Mouse (Mus musculus): Measurements from ENCODE around the gene Dmrtc1c2. TPM values are rescaled to one million over a fixed set of nuclear protein-coding genes. Genes with fewer than 3 reads are reported as not detected.
"Not testable (repeated sequence)": the region's sequence is repeated elsewhere in the genome, so short reads cannot be mapped to it uniquely, and the experiment has no call there.

Gene Dmrtc1c2
- not detected in 2 replicates for polyA plus RNA-seq (2015; fragmentation: Nextera tagmentation; extraction: Ambion mirVana)

DNA sequence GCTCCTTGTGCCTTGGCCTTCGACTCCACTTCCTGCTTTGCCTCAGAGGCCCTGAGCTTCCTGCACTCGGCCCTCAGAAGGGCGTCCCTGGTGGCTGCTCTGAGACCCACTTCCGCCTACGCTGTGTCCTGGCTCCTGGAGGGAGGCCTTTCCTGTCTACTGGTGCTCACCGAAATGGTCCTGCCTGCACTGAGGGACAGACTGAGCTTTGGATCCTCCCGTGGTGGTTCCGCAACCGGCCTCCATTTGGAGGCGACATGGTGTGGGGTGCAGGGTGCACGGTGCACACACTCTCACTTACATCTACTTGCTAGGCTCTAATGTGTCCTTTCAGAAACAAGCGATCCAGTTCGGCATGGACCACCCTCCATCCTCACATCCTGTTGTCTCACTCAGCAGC, at the start of gene Dmrtc1c2:
Dmrtc1c2 (minus strand) TSS at position 101 of the 400 bp plus-strand sequence.
- H3K27me3 ChIP-seq; H3K36me3 ChIP-seq; H3K9ac ChIP-seq; H3K4me1 ChIP-seq; H3K9me3 ChIP-seq; H3K27ac ChIP-seq; H3K4me2 ChIP-seq; H3K4me3 ChIP-seq; ATAC-seq (ENCODE audit: insufficient number of reproducible peaks, insufficient read depth, low FRiP score, low TSS enrichment, low read depth): not testable (repeated sequence)
- 83% methylated on average over 4 of the region's 13 CpGs for WGBS

DNA sequence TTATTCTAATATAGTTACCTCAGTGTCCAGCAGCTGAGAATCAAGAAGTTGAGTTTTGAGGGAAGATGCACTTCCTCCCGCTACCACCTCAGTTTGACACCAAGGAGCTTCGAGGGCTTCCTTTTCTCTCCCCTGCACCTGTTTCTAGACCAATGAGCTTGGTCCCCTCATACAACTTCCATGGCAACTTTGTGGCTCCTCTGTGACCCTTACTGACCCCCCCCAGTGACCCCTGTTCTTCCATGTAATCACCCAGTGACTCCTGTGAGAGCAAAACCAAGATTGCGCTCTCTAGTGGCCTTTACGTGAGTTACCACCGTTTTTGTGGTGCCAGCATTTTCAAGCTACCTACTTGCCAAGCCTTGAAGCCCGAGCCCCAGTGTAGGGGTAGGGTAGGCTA, 13.5 kb upstream of the Dmrtc1c2 start, which contains the start of gene 1700031F05Rik:
1700031F05Rik (minus strand) TSS at position 101 of the 400 bp plus-strand sequence.
- Histone ChIP-seq H3K27ac (no peak within 1 kb of the TSS), H3K4me3 (no peak within 1 kb of the TSS), H3K36me3 (no peaks in the 10 kb centered on the region), H3K4me2 (no peak within 1 kb of the TSS), H3K9ac (no peak within 1 kb of the TSS), H3K4me1 (no peaks in the 10 kb centered on the region), H3K27me3 (peaks cover 3% of the 10 kb centered on the region; the same call in 1 of the 2 replicates), H3K9me3 (no peaks in the 10 kb centered on the region)
- WGBS: 88% methylated on average over 6 of the region's 6 CpGs
- ATAC-seq (ENCODE audit: insufficient number of reproducible peaks, insufficient read depth, low FRiP score, low TSS enrichment, low read depth): no peak

- H3K36me3 ChIP-seq: no peaks in the 10 kb centered on the region
- ATAC-seq (ENCODE audit: insufficient number of reproducible peaks, insufficient read depth, low FRiP score, low TSS enrichment, low read depth): no peak
- H3K4me1 ChIP-seq: no peaks in the 10 kb centered on the region
- H3K27me3 ChIP-seq: peaks cover 7% of the 10 kb centered on the region; the same call in 1 of the 2 replicates
- H3K4me3 ChIP-seq: no peak overlapping the region
- no peak overlapping the region for H3K9ac ChIP-seq
- WGBS: 63% methylated on average over 4 of the region's 4 CpGs
- no peak overlapping the region for H3K27ac ChIP-seq
- H3K9me3 ChIP-seq: no peaks in the 10 kb centered on the region
- no peak overlapping the region for H3K4me2 ChIP-seq
These were observed 42.1 kb downstream of the Dmrtc1c2 start for GRCm38 (mm10) chrX:102812311-102812710.

GRCm38 (mm10) chrX:102802663-102803062, 51.8 kb downstream of the Dmrtc1c2 start, which contains the start of gene Dmrtc1c1:
Dmrtc1c1 (plus strand) TSS chrX:102802963.
- H3K9ac ChIP-seq; ATAC-seq (ENCODE audit: insufficient number of reproducible peaks, insufficient read depth, low FRiP score, low TSS enrichment, low read depth); H3K27me3 ChIP-seq; H3K4me3 ChIP-seq; H3K4me2 ChIP-seq; H3K27ac ChIP-seq; H3K4me1 ChIP-seq; H3K9me3 ChIP-seq; H3K36me3 ChIP-seq: not testable (repeated sequence)
- WGBS: no CpG with 5 or more reads among the region's 14 CpGs

Other genes starting within 250 kb of the Dmrtc1c2 start
- gene Phka1, start 210.4 kb downstream of the Dmrtc1c2 start, polyA plus RNA-seq (2015; fragmentation: Nextera tagmentation; extraction: Ambion mirVana): 9.6 and 10.5 TPM in 2 replicates
- not detected in 2 replicates for gene Gm3880, start 167.6 kb downstream of the Dmrtc1c2 start, polyA plus RNA-seq (2015; fragmentation: Nextera tagmentation; extraction: Ambion mirVana)
- gene Gm9112, start 147.0 kb downstream of the Dmrtc1c2 start, polyA plus RNA-seq (2015; fragmentation: Nextera tagmentation; extraction: Ambion mirVana): not detected in 2 replicates
- gene Dmrtc1b, start 146.8 kb downstream of the Dmrtc1c2 start, polyA plus RNA-seq (2015; fragmentation: Nextera tagmentation; extraction: Ambion mirVana): not detected in 2 replicates
- not detected in 2 replicates for gene Dmrtc1c1, start 51.7 kb downstream of the Dmrtc1c2 start, polyA plus RNA-seq (2015; fragmentation: Nextera tagmentation; extraction: Ambion mirVana)
- gene 1700031F05Rik, start 13.4 kb upstream of the Dmrtc1c2 start, polyA plus RNA-seq (2015; fragmentation: Nextera tagmentation; extraction: Ambion mirVana): not detected in 2 replicates
- 0.84 and 1.3 TPM in 2 replicates for gene Dmrtc1a, start 54.1 kb upstream of the Dmrtc1c2 start, polyA plus RNA-seq (2015; fragmentation: Nextera tagmentation; extraction: Ambion mirVana)
- not detected in 2 replicates for gene 1700011M02Rik, start 54.3 kb upstream of the Dmrtc1c2 start, polyA plus RNA-seq (2015; fragmentation: Nextera tagmentation; extraction: Ambion mirVana)
- gene 1700018G05Rik, start 73.8 kb upstream of the Dmrtc1c2 start, polyA plus RNA-seq (2015; fragmentation: Nextera tagmentation; extraction: Ambion mirVana): not detected in 2 replicates